Mouse (Mus musculus): ENCODE measurements around the gene Ppp1r12b. TPM values are rescaled to one million over a fixed set of nuclear protein-coding genes. Genes with fewer than 3 reads are reported as not detected.

Ppp1r12b gene
- polyA plus RNA-seq (2015; fragmentation: Nextera tagmentation; extraction: Ambion mirVana): 10.5 and 12.6 TPM in 2 replicates

DNA sequence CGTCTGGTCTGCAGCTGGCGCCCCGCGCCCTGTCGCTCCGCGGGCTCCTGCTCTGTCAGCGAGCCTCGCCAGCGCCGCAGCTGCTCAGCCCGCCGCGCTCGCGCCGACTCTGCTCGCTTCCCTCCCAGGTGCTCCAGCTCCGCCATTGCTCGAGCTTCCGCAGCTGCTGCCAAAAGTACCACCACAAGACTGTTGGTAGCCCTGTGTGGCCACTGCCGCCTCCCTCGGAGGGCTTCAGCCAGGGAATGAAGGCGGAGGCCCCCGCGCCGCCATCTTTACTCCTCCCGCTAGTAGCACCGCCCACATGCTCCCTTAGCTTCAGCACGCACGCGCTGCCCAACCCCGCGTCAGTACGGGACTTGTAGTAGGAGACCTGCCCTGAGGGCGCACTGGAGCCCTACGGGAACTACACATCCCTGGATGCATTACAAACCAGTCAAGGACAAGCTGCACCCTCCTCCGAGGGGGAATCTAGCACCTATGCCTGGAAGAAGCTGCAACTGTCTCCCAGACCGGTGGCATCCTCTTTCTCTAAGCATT is at the start of gene Ppp1r12b:
Ppp1r12b (minus strand) TSS at position 306 of the 540 bp plus-strand sequence.
- peak; percentile 99 for ATAC-seq (ENCODE audit: low read depth)
- H3K9me3 ChIP-seq: no peaks in the 10 kb centered on the region
- peak within 1 kb of the TSS; percentile 86 for H3K9ac ChIP-seq
- H3K36me3 ChIP-seq: no peaks in the 10 kb centered on the region
- peak within 1 kb of the TSS; percentile 76 for H3K4me3 ChIP-seq
- H3K4me2 ChIP-seq: peak within 1 kb of the TSS; percentile 86
- no peaks in the 10 kb centered on the region for H3K27me3 ChIP-seq
- under 1% methylated on average over 39 of the region's 39 CpGs for WGBS
- H3K27ac ChIP-seq (replicated peaks): peak within 1 kb of the TSS; percentile 95
- peaks cover 14% of the 10 kb centered on the region for H3K4me1 ChIP-seq (replicated peaks)

DNA sequence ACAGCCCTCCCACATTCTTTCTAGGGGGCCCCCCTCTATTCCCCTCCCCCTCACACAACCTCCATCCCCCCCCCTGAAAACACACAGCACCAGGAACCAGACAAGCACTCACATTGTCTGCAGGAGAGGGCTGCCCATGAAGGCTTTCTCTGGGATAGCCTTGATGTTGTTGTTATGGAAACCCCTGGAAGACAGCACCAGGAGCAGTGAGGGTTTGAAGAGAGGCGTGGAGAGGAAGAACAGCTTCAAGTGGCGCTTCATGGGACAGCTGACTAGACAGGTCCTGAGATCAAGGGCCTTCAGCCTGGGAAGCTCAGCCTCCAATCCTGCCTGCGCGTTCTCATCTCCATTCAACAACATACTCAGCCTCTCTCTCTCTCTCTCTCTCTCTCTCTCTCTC is 47.6 kb upstream of the Ppp1r12b start:
- no peak overlapping the region for H3K4me3 ChIP-seq
- no peak overlapping the region for H3K9ac ChIP-seq
- no peaks in the 10 kb centered on the region for H3K36me3 ChIP-seq
- WGBS: 55% methylated on average over 4 of the region's 4 CpGs
- no peak for ATAC-seq (ENCODE audit: low read depth)
- H3K27ac ChIP-seq (replicated peaks): no peak overlapping the region
- no peaks in the 10 kb centered on the region for H3K27me3 ChIP-seq
- H3K4me1 ChIP-seq (replicated peaks): no peaks in the 10 kb centered on the region
- H3K4me2 ChIP-seq: no peak overlapping the region
- no peaks in the 10 kb centered on the region for H3K9me3 ChIP-seq

DNA sequence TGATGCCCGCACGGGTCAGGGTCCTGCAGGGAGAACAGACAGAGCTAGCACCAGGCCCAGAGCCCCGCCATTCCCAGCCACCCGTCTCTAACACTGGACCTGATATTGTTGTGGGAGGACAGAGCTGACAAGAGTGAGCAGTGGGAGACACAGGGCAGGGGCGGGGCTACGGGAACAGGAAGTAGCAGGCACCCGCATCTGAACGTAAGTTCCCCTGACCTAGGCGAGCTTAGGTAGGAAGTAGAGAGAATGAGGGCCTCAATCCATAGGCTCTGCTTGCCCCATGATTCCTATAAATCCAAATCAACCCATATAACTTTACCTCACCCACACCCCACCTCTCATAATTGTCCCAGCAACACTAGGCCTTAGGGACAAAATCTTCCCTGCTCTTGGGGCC is 44.8 kb upstream of the Ppp1r12b start:
- 74% methylated on average over 9 of the region's 9 CpGs for WGBS
- no peak overlapping the region for H3K27ac ChIP-seq (replicated peaks)
- no peaks in the 10 kb centered on the region for H3K9me3 ChIP-seq
- H3K36me3 ChIP-seq: no peaks in the 10 kb centered on the region
- no peak overlapping the region for H3K4me2 ChIP-seq
- H3K9ac ChIP-seq: no peak overlapping the region
- no peak overlapping the region for H3K4me3 ChIP-seq
- 0 out of 2 replicates have a peak, but pooled peaks cover 5% of the 10 kb centered on the region for H3K4me1 ChIP-seq (replicated peaks)
- ATAC-seq (ENCODE audit: low read depth): no peak
- no peaks in the 10 kb centered on the region for H3K27me3 ChIP-seq

DNA sequence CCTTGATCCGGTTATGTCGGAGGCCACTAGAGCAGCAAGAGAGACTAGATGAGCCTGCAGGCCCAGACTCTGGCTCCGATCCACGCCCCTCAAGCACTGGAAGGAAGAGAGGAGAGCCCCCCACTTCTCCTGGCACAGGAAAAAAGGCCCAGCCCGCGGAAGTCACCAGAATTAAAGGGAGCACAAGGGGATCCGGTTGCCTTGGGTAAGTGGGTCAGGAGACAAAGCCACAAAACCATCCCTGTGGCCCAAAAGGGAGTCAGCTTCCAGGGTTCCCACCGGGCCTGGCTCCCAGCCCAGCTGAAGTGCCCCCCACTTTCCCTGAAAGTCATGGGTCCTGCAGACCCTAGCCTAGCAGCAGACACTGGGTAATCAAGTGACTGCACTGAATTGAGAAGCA is 42.5 kb upstream of the Ppp1r12b start:
- no peak overlapping the region for H3K27ac ChIP-seq (replicated peaks)
- no peaks in the 10 kb centered on the region for H3K9me3 ChIP-seq
- no peak overlapping the region for H3K4me3 ChIP-seq
- ATAC-seq (ENCODE audit: low read depth): no peak
- H3K4me1 ChIP-seq (replicated peaks): 0 out of 2 replicates have a peak, but pooled peaks cover 7% of the 10 kb centered on the region
- 0 out of 2 replicates have a peak, but pooled peaks cover 6% of the 10 kb centered on the region for H3K27me3 ChIP-seq
- 80% methylated on average over 8 of the region's 8 CpGs for WGBS
- H3K36me3 ChIP-seq: no peaks in the 10 kb centered on the region
- H3K4me2 ChIP-seq: no peak overlapping the region
- H3K9ac ChIP-seq: no peak overlapping the region

DNA sequence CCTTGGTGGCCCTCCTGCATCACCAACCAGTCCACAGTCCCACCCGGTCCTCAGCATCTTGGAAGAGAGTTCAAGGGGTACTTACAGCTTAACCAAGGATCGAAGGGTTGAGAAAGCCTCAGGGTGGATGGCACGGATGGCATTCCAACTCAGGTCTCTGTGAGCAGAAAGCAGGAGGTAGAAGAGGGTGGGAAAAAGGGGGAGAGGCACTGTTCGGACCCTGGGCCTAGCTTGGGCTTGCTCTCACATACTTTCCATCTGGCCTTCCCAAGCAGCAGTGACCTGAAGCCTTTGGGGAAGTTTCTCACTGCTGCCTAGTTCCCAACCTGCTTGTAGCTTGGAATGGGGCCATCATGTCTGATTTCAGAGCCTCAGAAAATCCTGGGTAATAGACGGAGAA is 41.8 kb upstream of the Ppp1r12b start:
- Histone ChIP-seq H3K4me3 (no peak overlapping the region), H3K36me3 (no peaks in the 10 kb centered on the region), H3K27me3 (0 out of 2 replicates have a peak, but pooled peaks cover 6% of the 10 kb centered on the region), H3K9ac (no peak overlapping the region), H3K9me3 (no peaks in the 10 kb centered on the region), H3K4me2 (no peak overlapping the region), H3K4me1 (replicated peaks) (0 out of 2 replicates have a peak, but pooled peaks cover 7% of the 10 kb centered on the region), H3K27ac (replicated peaks) (no peak overlapping the region)
- ATAC-seq (ENCODE audit: low read depth): no peak
- 86% methylated on average over 5 of the region's 5 CpGs for WGBS

DNA sequence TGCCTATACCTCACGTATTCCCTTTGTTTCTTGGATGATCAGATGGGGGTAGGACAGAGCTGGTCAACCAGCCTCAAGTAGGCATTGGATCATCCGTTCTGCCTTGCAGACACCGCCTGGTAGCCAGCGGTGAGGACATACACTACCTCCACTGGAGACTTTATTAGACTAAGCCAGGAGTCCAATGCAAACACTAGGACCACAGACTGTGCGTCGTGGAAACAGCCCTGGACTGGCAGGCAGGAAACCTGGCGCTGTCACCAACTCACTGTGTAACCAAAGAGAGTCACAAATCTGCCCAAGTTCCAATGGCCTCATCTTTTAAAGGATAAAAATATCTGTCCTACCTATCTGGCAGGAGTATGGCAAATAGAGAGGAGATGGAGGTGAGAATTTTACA is 40.7 kb upstream of the Ppp1r12b start:
- Histone ChIP-seq H3K4me3 (no peak overlapping the region), H3K4me2 (no peak overlapping the region), H3K9ac (no peak overlapping the region), H3K4me1 (replicated peaks) (0 out of 2 replicates have a peak, but pooled peaks cover 7% of the 10 kb centered on the region), H3K27me3 (0 out of 2 replicates have a peak, but pooled peaks cover 6% of the 10 kb centered on the region), H3K9me3 (no peaks in the 10 kb centered on the region), H3K36me3 (no peaks in the 10 kb centered on the region), H3K27ac (replicated peaks) (no peak overlapping the region)
- ATAC-seq (ENCODE audit: low read depth): no peak
- whole genome bisulfite sequencing: 88% methylated on average over 7 of the region's 7 CpGs

DNA sequence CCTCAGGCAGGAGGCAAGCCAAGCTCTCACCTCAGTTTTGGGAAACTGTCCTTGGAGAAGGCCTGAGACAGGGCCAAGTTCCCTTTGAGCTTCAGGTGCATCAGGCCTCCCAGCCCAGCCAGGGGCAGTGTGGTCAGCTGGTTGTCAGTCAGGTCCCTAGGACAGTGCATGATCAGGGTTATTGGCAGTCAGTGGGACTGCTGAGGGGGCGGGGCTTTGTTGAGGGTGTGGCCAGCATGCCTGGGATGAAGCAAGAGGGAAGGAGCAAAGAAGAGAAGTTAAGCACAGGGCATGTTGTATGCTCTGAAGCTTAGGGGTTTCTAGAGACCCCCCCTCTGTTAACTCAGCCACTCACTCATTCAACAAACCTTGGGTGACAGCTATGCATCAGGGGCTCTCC is 40.2 kb upstream of the Ppp1r12b start:
- peaks cover 6% of the 10 kb centered on the region; the same call in 1 of the 2 replicates for H3K27me3 ChIP-seq
- H3K4me1 ChIP-seq (replicated peaks): 0 out of 2 replicates have a peak, but pooled peaks cover 7% of the 10 kb centered on the region
- no peak overlapping the region for H3K4me3 ChIP-seq
- H3K36me3 ChIP-seq: no peaks in the 10 kb centered on the region
- H3K9ac ChIP-seq: no peak overlapping the region
- no peak overlapping the region; the same call in 1 of the 2 replicates for H3K27ac ChIP-seq (replicated peaks)
- WGBS: 50% methylated on average over 1 of the region's 1 CpGs
- no peak overlapping the region for H3K4me2 ChIP-seq
- no peaks in the 10 kb centered on the region for H3K9me3 ChIP-seq
- ATAC-seq (ENCODE audit: low read depth): no peak

DNA sequence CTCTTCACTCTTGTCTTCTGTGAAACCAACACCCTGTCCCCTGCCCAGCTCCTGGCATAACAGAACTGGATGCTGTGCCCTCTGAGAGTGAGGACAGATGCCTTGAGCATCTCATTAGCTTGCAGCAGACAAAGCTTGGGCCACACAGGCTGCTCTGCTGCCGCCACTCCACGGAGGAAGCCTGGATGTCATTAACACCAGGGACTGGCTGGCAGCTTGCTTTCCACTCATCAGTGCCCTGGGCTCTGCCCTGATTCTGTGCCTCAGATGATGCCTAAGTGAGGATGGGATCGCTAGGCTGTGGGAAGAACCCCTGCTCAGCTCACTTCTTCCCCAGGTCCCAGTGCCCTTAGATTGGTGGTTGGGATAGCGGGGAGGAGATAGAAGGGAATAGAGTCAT is 39.7 kb upstream of the Ppp1r12b start:
- H3K27me3 ChIP-seq: peaks cover 11% of the 10 kb centered on the region; the same call in 1 of the 2 replicates
- no peak overlapping the region for H3K9ac ChIP-seq
- no peak for ATAC-seq (ENCODE audit: low read depth)
- WGBS: 55% methylated on average over 4 of the region's 4 CpGs
- no peaks in the 10 kb centered on the region for H3K36me3 ChIP-seq
- H3K9me3 ChIP-seq: no peaks in the 10 kb centered on the region
- H3K4me1 ChIP-seq (replicated peaks): 0 out of 2 replicates have a peak, but pooled peaks cover 7% of the 10 kb centered on the region
- H3K4me3 ChIP-seq: no peak overlapping the region
- H3K4me2 ChIP-seq: no peak overlapping the region
- H3K27ac ChIP-seq (replicated peaks): no peak overlapping the region; the same call in 1 of the 2 replicates

DNA sequence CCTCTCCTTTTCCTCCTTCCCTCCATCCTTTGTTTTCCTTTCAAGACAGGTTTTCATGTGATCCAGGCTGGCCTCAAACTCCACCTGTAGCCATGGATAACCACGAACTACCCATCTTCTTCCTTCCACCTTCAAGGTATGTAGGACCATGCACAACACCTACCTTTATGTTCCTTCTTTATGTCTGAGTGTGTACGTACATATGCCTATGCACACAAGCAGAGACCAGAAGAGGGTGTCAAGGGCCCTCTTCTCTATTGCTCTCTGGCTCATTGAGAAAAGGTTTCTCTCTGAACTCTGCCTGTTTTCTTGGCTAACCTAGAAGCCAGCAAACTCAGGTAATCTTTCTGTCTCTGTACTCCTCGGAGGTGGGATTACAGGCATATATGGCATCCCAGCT is 39.0 kb upstream of the Ppp1r12b start:
- ATAC-seq (ENCODE audit: low read depth): no peak
- WGBS: 80% methylated on average over 3 of the region's 3 CpGs
- Histone ChIP-seq H3K4me1 (replicated peaks) (0 out of 2 replicates have a peak, but pooled peaks cover 7% of the 10 kb centered on the region), H3K9ac (no peak overlapping the region), H3K9me3 (no peaks in the 10 kb centered on the region), H3K27me3 (peaks cover 17% of the 10 kb centered on the region; the same call in 1 of the 2 replicates), H3K36me3 (no peaks in the 10 kb centered on the region), H3K4me3 (no peak overlapping the region), H3K4me2 (no peak overlapping the region), H3K27ac (replicated peaks) (no peak overlapping the region)

DNA sequence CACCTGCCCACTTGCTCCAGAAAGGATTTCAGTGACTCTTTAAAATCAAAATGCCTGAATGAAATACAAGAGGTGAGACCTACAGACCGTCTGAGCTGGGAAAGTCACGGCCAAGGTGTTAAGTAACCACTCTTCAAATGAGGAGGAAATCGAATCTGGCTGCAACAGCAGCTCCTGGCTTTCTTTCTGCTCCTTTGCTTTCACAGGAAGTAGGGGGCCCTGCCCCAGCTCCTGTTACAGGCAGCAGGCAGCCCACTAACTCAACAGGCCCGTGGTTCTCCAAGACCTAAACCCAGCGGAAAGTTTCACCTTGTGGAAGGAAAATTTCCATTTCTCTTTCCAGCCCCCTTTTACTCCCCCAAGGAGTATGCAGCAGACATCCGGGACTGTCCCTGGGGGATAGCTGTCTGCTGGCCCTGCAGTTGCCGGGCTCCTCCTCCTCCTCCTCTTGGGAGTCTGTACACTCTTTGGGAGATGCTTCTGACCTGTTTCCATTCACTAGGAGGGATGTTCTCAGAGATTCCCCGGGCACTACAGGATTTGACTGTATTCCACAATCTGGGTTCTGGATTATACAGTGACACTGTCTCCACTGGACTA is 36.4 kb upstream of the Ppp1r12b start:
- WGBS: 52% methylated on average over 8 of the region's 8 CpGs
- H3K4me2 ChIP-seq: no peak overlapping the region
- no peak for ATAC-seq (ENCODE audit: low read depth)
- no peaks in the 10 kb centered on the region for H3K36me3 ChIP-seq
- H3K4me3 ChIP-seq: no peak overlapping the region
- peaks cover 27% of the 10 kb centered on the region for H3K27me3 ChIP-seq
- H3K9ac ChIP-seq: no peak overlapping the region
- H3K9me3 ChIP-seq: no peaks in the 10 kb centered on the region
- H3K4me1 ChIP-seq (replicated peaks): peaks cover 15% of the 10 kb centered on the region
- H3K27ac ChIP-seq (replicated peaks): no peak overlapping the region

DNA sequence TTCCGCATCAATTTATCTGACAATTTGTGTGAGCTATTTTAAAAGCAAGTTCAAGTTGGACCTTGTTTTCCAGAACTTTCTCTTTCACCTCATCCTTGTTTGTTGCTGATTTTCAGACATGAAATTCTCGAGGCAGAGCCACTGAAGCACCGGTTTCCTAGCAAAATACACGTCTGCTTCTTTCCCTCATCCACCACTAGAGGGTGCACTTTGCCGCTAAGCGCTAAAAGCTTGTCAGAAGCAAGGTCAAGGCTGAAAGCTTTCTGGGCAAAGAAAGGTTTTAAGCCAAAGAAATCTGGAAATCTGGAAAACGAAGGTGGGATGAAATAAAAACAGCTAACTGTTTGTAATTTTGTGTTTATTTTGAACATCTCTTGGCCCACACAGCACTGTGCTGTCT is 33.6 kb upstream of the Ppp1r12b start:
- Histone ChIP-seq H3K27me3 (peaks cover 25% of the 10 kb centered on the region), H3K4me1 (replicated peaks) (peaks cover 8% of the 10 kb centered on the region), H3K9me3 (no peaks in the 10 kb centered on the region), H3K27ac (replicated peaks) (no peak overlapping the region), H3K4me3 (no peak overlapping the region), H3K4me2 (no peak overlapping the region), H3K9ac (no peak overlapping the region), H3K36me3 (no peaks in the 10 kb centered on the region)
- WGBS: 9% methylated on average over 7 of the region's 7 CpGs
- no peak for ATAC-seq (ENCODE audit: low read depth)

DNA sequence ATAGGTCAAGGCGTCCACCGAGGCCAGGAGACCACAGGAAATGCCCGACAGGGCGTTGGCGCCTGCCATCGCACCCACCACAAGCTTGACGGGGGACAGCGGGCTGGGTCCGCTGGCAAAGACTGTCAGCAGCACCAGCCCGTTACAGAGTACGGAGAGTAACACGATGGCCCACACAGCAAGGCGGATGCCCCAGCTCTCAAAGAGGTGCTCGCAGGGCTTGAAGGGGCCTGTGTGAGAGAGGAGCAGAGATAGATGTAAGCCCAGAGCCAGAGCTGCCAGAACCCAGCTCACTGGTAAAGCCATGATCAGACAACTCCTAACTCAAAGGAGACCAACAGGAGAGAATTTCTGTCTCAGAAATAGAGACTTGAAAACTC is 32.2 kb upstream of the Ppp1r12b start:
- WGBS: 6% methylated on average over 14 of the region's 14 CpGs

More for the DNA sequence above, 32.2 kb upstream of the Ppp1r12b start:
- Histone ChIP-seq H3K27me3 (peaks cover 21% of the 10 kb centered on the region), H3K4me1 (replicated peaks) (peaks cover 8% of the 10 kb centered on the region), H3K4me2 (peak overlapping the region; percentile 77), H3K27ac (replicated peaks) (no peak overlapping the region), H3K36me3 (no peaks in the 10 kb centered on the region), H3K9me3 (no peaks in the 10 kb centered on the region), H3K4me3 (peak overlapping the region; percentile 42), H3K9ac (peak overlapping the region; percentile 75)
- ATAC-seq (ENCODE audit: low read depth): 0 out of 2 replicates have a peak, but pooled peaks have one; percentile 17
